Mouse (Mus musculus) limb, embryonic 11.5 days (tissue): Measurements from ENCODE around the gene Atp6v0d1. TPM values are rescaled to one million over a fixed set of nuclear protein-coding genes. Genes with fewer than 3 reads are reported as not detected.
A peak's percentile ranks its signal among the peaks of the same experiment; 100 is the strongest.
"Not testable (repeated sequence)": the region's sequence is repeated elsewhere in the genome, so short reads cannot be mapped to it uniquely, and the experiment has no call there.

Experiments
- ATAC-seq: fragments of 200-750 bp; cut with Nextera tagmentation; 2 replicates; pipeline ENCODE4 v1.8.0; 2017; ENCODE audit warnings: low read depth; ENCODE audit not compliant: insufficient number of reproducible peaks, low FRiP score, low TSS enrichment
- DNase-seq: peaks from one replicate; pipeline ENCODE4 v3.0.0-alpha.2; 2015; ENCODE audit warnings: low spot score
- H3K27ac ChIP-seq: fragments of 300-500 bp; sonication (generic); replicated peaks from 2 replicates; pipeline ENCODE4 v1.5.1; 2014; ENCODE audit warnings: low read depth, mild to moderate bottlenecking, low read length
- H3K27me3 ChIP-seq: fragments of 300-500 bp; sonication (generic); 2 replicates; pipeline ENCODE4 v1.6.1; 2014; ENCODE audit warnings: mild to moderate bottlenecking, low read length, mixed read lengths; ENCODE audit not compliant: control insufficient read depth, insufficient read depth
- H3K36me3 ChIP-seq: fragments of 300-500 bp; sonication (generic); 2 replicates; pipeline ENCODE4 v1.6.1; 2014; ENCODE audit warnings: mild to moderate bottlenecking, low read length, moderate library complexity, mixed read lengths; ENCODE audit not compliant: control insufficient read depth, insufficient read depth
- H3K4me1 ChIP-seq: fragments of 300-500 bp; sonication (generic); 2 replicates; pipeline ENCODE4 v1.6.1; 2014; ENCODE audit warnings: low read length, mixed read lengths; ENCODE audit not compliant: control insufficient read depth, insufficient read depth
- H3K4me2 ChIP-seq: fragments of 300-500 bp; sonication (generic); 2 replicates; pipeline ENCODE4 v1.6.1; 2014; ENCODE audit warnings: low read depth, mild to moderate bottlenecking, moderate library complexity; ENCODE audit not compliant: severe bottlenecking
- H3K4me3 ChIP-seq: fragments of 300-500 bp; sonication (generic); 2 replicates; pipeline ENCODE4 v1.5.1; 2014; ENCODE audit warnings: low read depth, low read length
- H3K9ac ChIP-seq: fragments of 300-500 bp; sonication (generic); 2 replicates; pipeline ENCODE4 v1.6.1; 2014; ENCODE audit warnings: mild to moderate bottlenecking, low read length
- H3K9me3 ChIP-seq: fragments of 300-500 bp; sonication (generic); 2 replicates; pipeline ENCODE4 v1.6.1; 2016; ENCODE audit warnings: low read length; ENCODE audit not compliant: control insufficient read depth
- WGBS: fragments of 180-500 bp; shearing (Covaris S2); extraction: QIAGEN DNeasy Blood & Tissue Kit; methylation state at CpG from one replicate; pipeline ENCODE4 v1.1.7; 2014; 5-methylcytosine and 5-hydroxymethylcytosine counted together
- polyA plus RNA-seq: library from polyadenylated mRNA; unstranded; fragments of >200 nt; fragmentation: Nextera tagmentation; extraction: Ambion mirVana; gene quantifications from 2 replicates; pipeline ENCODE4 v1.2.1, GENCODE M21; 2014

The Atp6v0d1 gene
- polyA plus RNA-seq, 1 experiment from 2014 or later: 81.5 TPM

DNA sequence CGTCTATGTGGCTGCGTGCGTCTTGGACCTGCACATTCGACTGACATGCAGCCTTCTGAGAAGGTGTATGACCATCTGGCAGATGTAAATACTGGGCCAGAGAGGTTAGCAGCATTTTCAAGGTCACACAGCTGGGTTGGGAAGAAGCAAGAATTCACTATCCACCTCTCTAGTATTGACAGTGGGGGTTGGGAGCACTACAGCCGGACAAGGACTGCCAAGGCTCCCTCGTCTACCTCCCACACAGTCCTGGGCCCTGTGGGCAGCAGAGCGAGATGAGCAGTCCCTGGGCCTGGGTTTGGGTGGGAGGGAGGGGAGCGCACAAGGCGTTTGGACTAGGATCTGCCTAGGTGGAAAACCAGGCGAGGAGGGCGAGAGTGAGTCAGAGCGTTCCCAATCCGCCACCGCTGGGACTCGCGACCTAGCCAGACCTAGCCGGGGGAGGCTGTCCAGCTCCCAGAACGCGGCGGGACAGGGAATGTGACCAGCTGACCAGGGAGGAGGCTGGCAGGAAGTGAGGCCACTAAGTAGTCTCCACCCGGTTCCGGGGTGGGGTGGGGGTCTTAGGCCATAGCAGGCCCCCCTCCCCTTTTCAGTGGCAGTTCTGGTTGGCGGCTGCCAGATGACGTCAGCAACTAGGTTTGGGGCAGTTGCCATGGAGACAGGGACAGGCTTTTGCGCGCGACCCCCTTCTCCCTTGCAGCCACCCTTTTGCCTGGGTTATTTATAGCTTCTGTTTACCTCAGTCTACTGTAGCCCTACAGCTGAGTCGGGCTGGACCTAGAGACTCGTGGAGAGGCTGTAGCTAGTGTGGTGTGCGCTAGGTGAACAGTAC lies 40.6 kb upstream of the Atp6v0d1 start:
- H3K27ac ChIP-seq: no peak overlapping the region; the same call in 1 of the 2 replicates
- DNase-seq (peak; percentile 89), ATAC-seq (peak; percentile 51)
- H3K9me3 ChIP-seq: no peaks in the 10 kb centered on the region
- WGBS: 2% methylated on average over 30 of the region's 30 CpGs
- H3K4me3 ChIP-seq: peak overlapping the region; percentile 70
- H3K36me3 ChIP-seq: no peaks in the 10 kb centered on the region; the same call in 1 of the 2 replicates
- peak overlapping the region; percentile 83 for H3K9ac ChIP-seq
- no peaks in the 10 kb centered on the region for H3K27me3 ChIP-seq
- H3K4me1 ChIP-seq: peaks cover 18% of the 10 kb centered on the region
- peak overlapping the region; percentile 93 for H3K4me2 ChIP-seq

DNA sequence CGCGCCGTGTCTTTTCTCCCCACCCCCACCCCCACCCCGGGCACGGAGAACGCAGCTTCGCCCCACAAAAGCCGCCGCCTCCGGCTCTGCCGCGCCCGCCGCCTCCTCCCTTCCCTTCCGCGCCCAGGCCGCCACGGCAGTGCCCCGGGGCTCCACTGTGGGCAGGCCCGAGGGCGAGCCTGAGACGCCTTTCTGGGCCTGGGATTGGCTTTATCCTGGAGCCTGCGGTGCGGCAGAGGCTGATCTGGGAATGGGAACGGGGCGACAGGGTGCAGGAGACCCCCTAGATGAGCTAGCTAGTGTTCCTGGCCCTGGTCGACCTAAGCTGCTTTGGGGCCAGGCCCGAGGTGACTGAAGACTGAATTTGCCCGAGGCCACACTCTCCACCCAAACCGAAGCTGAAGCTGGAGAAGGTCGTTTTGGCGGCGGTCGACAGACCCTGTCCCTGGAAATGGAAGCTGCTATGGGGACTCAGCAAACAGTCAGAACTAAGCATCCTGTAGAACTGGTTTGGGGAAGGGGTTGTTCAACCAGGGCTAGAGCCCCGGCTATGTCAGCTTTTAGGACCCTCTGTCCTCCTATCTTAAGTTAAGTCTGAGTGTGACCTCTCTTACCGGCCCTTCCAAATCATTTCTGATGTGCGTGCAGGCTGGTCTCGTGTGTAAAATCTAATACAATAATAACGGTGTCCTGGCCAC lies 39.8 kb upstream of the Atp6v0d1 start:
- peak overlapping the region; percentile 83 for H3K9ac ChIP-seq
- no peaks in the 10 kb centered on the region for H3K9me3 ChIP-seq
- peak overlapping the region; percentile 70 for H3K4me3 ChIP-seq
- H3K4me2 ChIP-seq: peak overlapping the region; percentile 93
- WGBS: 2% methylated on average over 32 of the region's 39 CpGs
- H3K4me1 ChIP-seq: peaks cover 18% of the 10 kb centered on the region
- peak overlapping the region; percentile 58 for H3K27ac ChIP-seq
- H3K27me3 ChIP-seq: no peaks in the 10 kb centered on the region
- DNase-seq (peak; percentile 56), ATAC-seq (peak; percentile 14; the same call in 1 of the 2 replicates)
- no peaks in the 10 kb centered on the region; the same call in 1 of the 2 replicates for H3K36me3 ChIP-seq

- under 1% methylated on average over 37 of the region's 42 CpGs for WGBS
Measured at GRCm38 (mm10) chr8:105604804-105605381, 39.0 kb upstream of the Atp6v0d1 start, which contains the start of gene Ripor1. Gene Ripor1 (plus strand): TSS chr8:105605255.

GRCm38 (mm10) chr8:105602540-105602939 lies 36.7 kb upstream of the Atp6v0d1 start:
- not testable (repeated sequence) for ATAC-seq, H3K9me3 ChIP-seq, H3K27me3 ChIP-seq, H3K9ac ChIP-seq, H3K4me2 ChIP-seq, DNase-seq, H3K36me3 ChIP-seq, H3K4me3 ChIP-seq, H3K27ac ChIP-seq
- H3K4me1 ChIP-seq: peaks cover 18% of the 10 kb centered on the region
- WGBS: 78% methylated on average over 3 of the region's 3 CpGs

More at GRCm38 (mm10) chr8:105604804-105605381, 39.0 kb upstream of the Atp6v0d1 start, which contains the start of gene Ripor1:
- H3K4me3 ChIP-seq: peak within 1 kb of the TSS; percentile 70
- H3K27ac ChIP-seq: peak within 1 kb of the TSS; percentile 58
- no peaks in the 10 kb centered on the region for H3K27me3 ChIP-seq
- H3K4me1 ChIP-seq: peaks cover 18% of the 10 kb centered on the region
- ATAC-seq (peak; percentile 61), DNase-seq (peak; percentile 84)
- H3K4me2 ChIP-seq: peak within 1 kb of the TSS; percentile 93
- H3K36me3 ChIP-seq: no peaks in the 10 kb centered on the region; the same call in 1 of the 2 replicates
- peak within 1 kb of the TSS; percentile 83 for H3K9ac ChIP-seq
- H3K9me3 ChIP-seq: no peaks in the 10 kb centered on the region

DNA sequence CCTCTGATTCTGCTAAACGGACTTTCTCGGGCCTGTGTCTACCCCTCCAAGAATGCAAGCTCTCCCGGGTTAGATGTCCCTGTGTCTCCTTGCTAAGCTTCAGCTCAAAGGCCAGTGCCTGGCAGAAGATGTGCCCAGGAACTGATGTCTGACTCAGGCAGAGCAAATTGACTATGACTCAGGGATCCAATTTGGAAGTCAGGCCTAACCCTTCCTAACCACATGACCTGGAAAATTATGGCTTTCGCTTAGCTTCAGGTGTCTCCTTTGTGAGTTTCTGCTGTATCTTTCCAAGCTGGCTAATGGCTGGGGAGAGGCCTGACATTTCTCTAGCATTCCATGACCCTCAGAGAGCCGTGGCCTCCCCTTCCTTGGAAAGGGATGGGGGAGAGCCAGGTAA lies 35.5 kb upstream of the Atp6v0d1 start:
- DNase-seq (no peak), ATAC-seq (no peak)
- Histone ChIP-seq H3K36me3 (no peaks in the 10 kb centered on the region; the same call in 1 of the 2 replicates), H3K27ac (no peak overlapping the region), H3K4me3 (no peak overlapping the region), H3K9ac (no peak overlapping the region), H3K4me1 (peaks cover 11% of the 10 kb centered on the region), H3K27me3 (no peaks in the 10 kb centered on the region), H3K9me3 (no peaks in the 10 kb centered on the region), H3K4me2 (no peak overlapping the region)
- 82% methylated on average over 5 of the region's 5 CpGs for WGBS

DNA sequence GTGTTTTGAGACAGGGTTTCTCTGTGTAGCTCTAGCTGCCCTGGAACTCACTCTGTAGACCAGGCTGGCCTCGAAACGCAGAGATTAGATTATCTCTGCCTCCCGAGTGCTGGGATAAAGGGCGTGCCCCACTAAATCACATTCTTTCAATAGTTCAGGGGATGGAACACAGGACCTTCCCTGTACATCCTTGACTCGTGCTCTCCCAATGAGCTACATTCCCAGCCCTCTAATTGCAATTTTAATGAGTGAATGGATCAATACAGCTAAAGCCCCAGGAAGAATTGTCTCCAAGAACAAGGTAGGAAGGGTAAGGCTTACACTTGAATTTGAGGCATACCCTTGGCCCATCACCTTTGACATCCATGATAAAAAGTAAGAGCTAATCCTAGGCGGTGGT lies 32.9 kb upstream of the Atp6v0d1 start:
- no peak overlapping the region for H3K4me2 ChIP-seq
- DNase-seq (no peak), ATAC-seq (no peak)
- WGBS: 83% methylated on average over 6 of the region's 6 CpGs
- H3K36me3 ChIP-seq: no peaks in the 10 kb centered on the region; the same call in 1 of the 2 replicates
- H3K9me3 ChIP-seq: no peaks in the 10 kb centered on the region
- H3K4me1 ChIP-seq: 0 out of 2 replicates have a peak, but pooled peaks cover 5% of the 10 kb centered on the region
- no peaks in the 10 kb centered on the region for H3K27me3 ChIP-seq
- H3K27ac ChIP-seq: no peak overlapping the region
- no peak overlapping the region for H3K9ac ChIP-seq
- no peak overlapping the region for H3K4me3 ChIP-seq

- Histone ChIP-seq H3K9me3 (no peaks in the 10 kb centered on the region), H3K27ac (no peak overlapping the region), H3K4me1 (0 out of 2 replicates have a peak, but pooled peaks cover 8% of the 10 kb centered on the region), H3K4me2 (no peak overlapping the region), H3K27me3 (no peaks in the 10 kb centered on the region), H3K9ac (no peak overlapping the region), H3K36me3 (no peaks in the 10 kb centered on the region; the same call in 1 of the 2 replicates), H3K4me3 (no peak overlapping the region)
- ATAC-seq (peak; percentile 33; the same call in 1 of the 2 replicates), DNase-seq (peak; percentile 78)
- WGBS: 5% methylated on average over 14 of the region's 14 CpGs
Measured at GRCm38 (mm10) chr8:105596362-105597034, 30.7 kb upstream of the Atp6v0d1 start.
